Mouse (Mus musculus): ENCODE data around the gene Tmem238l. TPM values are rescaled to one million over a fixed set of nuclear protein-coding genes. Genes with fewer than 3 reads are reported as not detected.

Tmem238l gene
- polyA plus RNA-seq, 1 experiment, result not detected

- Histone ChIP-seq H3K27me3 (ENCODE audit: control insufficient read depth, insufficient read depth, low read length, poor library complexity, severe bottlenecking) (no peaks in the 10 kb centered on the region), H3K9ac (ENCODE audit: low read depth, poor library complexity, severe bottlenecking) (no peak overlapping the region), H3K9me3 (replicated peaks; ENCODE audit: control insufficient read depth, insufficient read depth, low read length, poor library complexity, severe bottlenecking) (peaks cover 9% of the 10 kb centered on the region), H3K36me3 (ENCODE audit: control insufficient read depth, insufficient read depth, low read length, poor library complexity, severe bottlenecking) (no peaks in the 10 kb centered on the region), H3K27ac (ENCODE audit: insufficient read depth, low read length) (peak overlapping the region; percentile 26), H3K4me1 (ENCODE audit: control insufficient read depth, insufficient read depth, low read length) (peaks cover 2% of the 10 kb centered on the region), H3K4me3 (ENCODE audit: low read depth, low read length) (no peak overlapping the region)
- no peak for TF ChIP-seq POLR2A (IDR thresholded peaks at IDR 0.05; ENCODE audit: insufficient read depth, low read length)
- TF ChIP-seq CTCF (IDR thresholded peaks at IDR 0.05; ENCODE audit: low read depth, low read length), result no peak
- TF ChIP-seq EP300 (IDR thresholded peaks at IDR 0.05; ENCODE audit: insufficient read depth, low read depth, low read length), result no peak
Observed at GRCm38 (mm10) chr11:67007961-67008360, 51.5 kb downstream of the Tmem238l start.

- no peaks in the 10 kb centered on the region for H3K36me3 ChIP-seq (ENCODE audit: control insufficient read depth, insufficient read depth, low read length, poor library complexity, severe bottlenecking)
- no peaks in the 10 kb centered on the region for H3K27me3 ChIP-seq (ENCODE audit: control insufficient read depth, insufficient read depth, low read length, poor library complexity, severe bottlenecking)
- peaks cover 9% of the 10 kb centered on the region for H3K9me3 ChIP-seq (replicated peaks; ENCODE audit: control insufficient read depth, insufficient read depth, low read length, poor library complexity, severe bottlenecking)
- no peak overlapping the region for H3K4me3 ChIP-seq (ENCODE audit: low read depth, low read length)
- H3K9ac ChIP-seq (ENCODE audit: low read depth, poor library complexity, severe bottlenecking), result 0 out of 2 replicates have a peak overlapping the region, but pooled peaks have one; percentile 15
- H3K27ac ChIP-seq (ENCODE audit: insufficient read depth, low read length), result peak overlapping the region; percentile 34; the same call in 1 of the 2 replicates
- TF ChIP-seq POLR2A (IDR thresholded peaks at IDR 0.05; ENCODE audit: insufficient read depth, low read length) (no peak), CTCF (IDR thresholded peaks at IDR 0.05; ENCODE audit: low read depth, low read length) (no peak), EP300 (IDR thresholded peaks at IDR 0.05; ENCODE audit: insufficient read depth, low read depth, low read length) (no peak)
- H3K4me1 ChIP-seq (ENCODE audit: control insufficient read depth, insufficient read depth, low read length), result peaks cover 2% of the 10 kb centered on the region
Observed at GRCm38 (mm10) chr11:67008528-67008927, 52.1 kb downstream of the Tmem238l start.

- peak overlapping the region; percentile 97 for H3K27ac ChIP-seq (ENCODE audit: insufficient read depth, low read length)
Observed at GRCm38 (mm10) chr11:67010430-67010829, 54.0 kb downstream of the Tmem238l start.

GRCm38 (mm10) chr11:67011635-67012034, 55.2 kb downstream of the Tmem238l start:
- Histone ChIP-seq H3K4me3 (ENCODE audit: low read depth, low read length) (peak overlapping the region; percentile 27; the same call in 1 of the 2 replicates), H3K36me3 (ENCODE audit: control insufficient read depth, insufficient read depth, low read length, poor library complexity, severe bottlenecking) (no peaks in the 10 kb centered on the region), H3K27me3 (ENCODE audit: control insufficient read depth, insufficient read depth, low read length, poor library complexity, severe bottlenecking) (no peaks in the 10 kb centered on the region), H3K27ac (ENCODE audit: insufficient read depth, low read length) (peak overlapping the region; percentile 98), H3K9me3 (replicated peaks; ENCODE audit: control insufficient read depth, insufficient read depth, low read length, poor library complexity, severe bottlenecking) (no peaks in the 10 kb centered on the region), H3K9ac (ENCODE audit: low read depth, poor library complexity, severe bottlenecking) (peak overlapping the region; percentile 66), H3K4me1 (ENCODE audit: control insufficient read depth, insufficient read depth, low read length) (peaks cover 6% of the 10 kb centered on the region)
- TF ChIP-seq POLR2A (IDR thresholded peaks at IDR 0.05; ENCODE audit: insufficient read depth, low read length) (no peak), EP300 (IDR thresholded peaks at IDR 0.05; ENCODE audit: insufficient read depth, low read depth, low read length) (peak; percentile 99), CTCF (IDR thresholded peaks at IDR 0.05; ENCODE audit: low read depth, low read length) (no peak)

More at GRCm38 (mm10) chr11:67010430-67010829, 54.0 kb downstream of the Tmem238l start:
- no peaks in the 10 kb centered on the region for H3K36me3 ChIP-seq (ENCODE audit: control insufficient read depth, insufficient read depth, low read length, poor library complexity, severe bottlenecking)
- no peaks in the 10 kb centered on the region for H3K27me3 ChIP-seq (ENCODE audit: control insufficient read depth, insufficient read depth, low read length, poor library complexity, severe bottlenecking)
- TF ChIP-seq CTCF (IDR thresholded peaks at IDR 0.05; ENCODE audit: low read depth, low read length) (no peak), EP300 (IDR thresholded peaks at IDR 0.05; ENCODE audit: insufficient read depth, low read depth, low read length) (0 out of 2 replicates have a peak, but pooled peaks have one; percentile 8), POLR2A (IDR thresholded peaks at IDR 0.05; ENCODE audit: insufficient read depth, low read length) (no peak)
- H3K4me1 ChIP-seq (ENCODE audit: control insufficient read depth, insufficient read depth, low read length), result peaks cover 5% of the 10 kb centered on the region
- no peak overlapping the region for H3K4me3 ChIP-seq (ENCODE audit: low read depth, low read length)
- H3K9me3 ChIP-seq (replicated peaks; ENCODE audit: control insufficient read depth, insufficient read depth, low read length, poor library complexity, severe bottlenecking), result peaks cover 9% of the 10 kb centered on the region
- peak overlapping the region; percentile 80 for H3K9ac ChIP-seq (ENCODE audit: low read depth, poor library complexity, severe bottlenecking)

Other genes starting within 250 kb of the Tmem238l start
- 0.21 and 0.33 TPM in 2 replicates for gene Pirt, start 44.7 kb upstream of the Tmem238l start, polyA plus RNA-seq (2011; ENCODE audit: insufficient read depth, insufficient read length, low read depth, missing spikeins)
- 2.0 and 2.1 TPM in 2 replicates for gene Tmem220, start 68.5 kb downstream of the Tmem238l start, polyA plus RNA-seq (2011; ENCODE audit: insufficient read depth, insufficient read length, low read depth, missing spikeins)
- 24.5 and 30.6 TPM in 2 replicates for gene Adprm, start 96.0 kb downstream of the Tmem238l start, polyA plus RNA-seq (2011; ENCODE audit: insufficient read depth, insufficient read length, low read depth, missing spikeins)
- gene Sco1, start 96.0 kb downstream of the Tmem238l start, polyA plus RNA-seq (2011; ENCODE audit: insufficient read depth, insufficient read length, low read depth, missing spikeins), result 37.7 and 44.2 TPM in 2 replicates
- 0.36 and 0.47 TPM in 2 replicates for gene Myh3, start 121.7 kb downstream of the Tmem238l start, polyA plus RNA-seq (2011; ENCODE audit: insufficient read depth, insufficient read length, low read depth, missing spikeins)
- not detected in 2 replicates for gene Myh2, start 214.4 kb downstream of the Tmem238l start, polyA plus RNA-seq (2011; ENCODE audit: insufficient read depth, insufficient read length, low read depth, missing spikeins)
- gene Myh1, start 243.4 kb downstream of the Tmem238l start, polyA plus RNA-seq (2011; ENCODE audit: insufficient read depth, insufficient read length, low read depth, missing spikeins), result not detected in 2 replicates

All from ES-Bruce4 (cell line).